Mouse (Mus musculus) cerebellum, adult 2 months (tissue): ENCODE measurements around the gene Yipf3.

ENCODE experiments used
- CTCF ChIP-seq: fragments of 200-500 bp; IDR thresholded peaks from 2 replicates; pipeline ENCODE4 v1.5.1; 2011; ENCODE audit warnings: low read depth, mild to moderate bottlenecking, control low read depth, low read length, moderate library complexity, borderline replicate concordance; ENCODE audit not compliant: insufficient read depth
- POLR2A ChIP-seq: fragments of 200-500 bp; IDR thresholded peaks from 2 replicates; pipeline ENCODE4 v1.6.1; 2011; ENCODE audit warnings: low read length, control low read depth, borderline replicate concordance; ENCODE audit not compliant: insufficient read depth

GRCm38 (mm10) chr17:46253452-46254084 lies 5.7 kb downstream of the Yipf3 start, which contains the start of gene Lrrc73:
- no peak for TF ChIP-seq CTCF
- no peak for TF ChIP-seq POLR2A
